Mouse (Mus musculus) kidney, adult 11 months (tissue): Measurements from ENCODE around the gene Tmod1.
A peak's percentile ranks its signal among the peaks of the same experiment; 100 is the strongest.

Experiments
- DNase-seq: peaks from one replicate; pipeline ENCODE4 v3.0.0; 2022

Tmod1 gene

DNA sequence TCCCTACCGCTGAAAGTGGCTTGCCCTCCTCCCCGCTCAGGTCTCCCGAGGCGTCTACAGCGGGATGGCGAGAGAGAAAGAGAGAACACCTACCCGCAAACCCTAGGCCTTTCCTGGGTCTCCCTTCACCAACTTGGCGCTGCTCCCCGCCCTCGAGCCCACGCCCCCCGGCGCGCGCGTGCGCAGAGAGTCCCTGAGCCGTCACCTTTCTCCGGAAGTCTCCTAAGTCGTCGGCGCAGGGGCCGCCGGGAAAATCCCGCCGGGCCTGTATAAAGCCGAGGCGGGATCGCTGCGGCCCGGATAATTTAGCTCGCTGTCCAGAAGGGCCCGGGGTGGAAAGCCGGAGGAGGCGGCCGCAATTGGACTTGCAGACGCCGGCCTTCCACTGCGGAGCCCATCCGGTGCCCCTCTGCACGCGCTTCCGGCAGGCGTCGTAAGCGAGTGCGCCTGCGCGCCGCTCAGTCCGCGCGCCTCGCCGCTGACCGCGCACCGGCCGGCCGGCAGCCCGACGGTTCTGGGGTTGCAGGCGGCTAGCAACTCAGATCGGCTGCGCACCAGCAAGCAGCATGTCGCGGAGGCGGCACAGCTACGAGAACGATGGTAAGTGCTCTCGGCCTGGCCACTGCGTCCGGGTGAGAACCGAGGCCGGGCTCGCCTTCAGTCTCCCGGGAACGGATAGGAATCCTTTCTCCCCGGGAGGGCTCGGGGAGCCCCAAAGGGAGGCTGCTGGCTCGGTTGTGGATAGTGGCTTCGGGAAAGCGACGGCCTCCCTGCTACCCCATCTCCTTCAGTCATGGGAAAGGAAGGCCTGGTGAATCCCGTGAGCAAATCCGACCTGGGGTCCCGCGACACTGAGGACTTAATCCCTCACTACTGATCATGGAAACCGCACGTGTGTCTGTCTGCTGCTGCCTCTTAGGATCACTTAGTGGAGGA lies 99.8 kb downstream of the Tmod1 start, which contains the start of the genes Ncbp1 and Tstd2:
Gene Ncbp1, plus strand, starts transcription at position 327 of the 936 bp plus-strand sequence.
Gene Tstd2, minus strand, starts transcription at position 408 of the 936 bp plus-strand sequence.
- DNase-seq: peak; percentile 91

- DNase-seq: no peak
Observed at GRCm38 (mm10) chr4:46144323-46144722, 105.6 kb downstream of the Tmod1 start.

- no peak for DNase-seq
Observed at GRCm38 (mm10) chr4:46146881-46147280, 108.1 kb downstream of the Tmod1 start.

DNA sequence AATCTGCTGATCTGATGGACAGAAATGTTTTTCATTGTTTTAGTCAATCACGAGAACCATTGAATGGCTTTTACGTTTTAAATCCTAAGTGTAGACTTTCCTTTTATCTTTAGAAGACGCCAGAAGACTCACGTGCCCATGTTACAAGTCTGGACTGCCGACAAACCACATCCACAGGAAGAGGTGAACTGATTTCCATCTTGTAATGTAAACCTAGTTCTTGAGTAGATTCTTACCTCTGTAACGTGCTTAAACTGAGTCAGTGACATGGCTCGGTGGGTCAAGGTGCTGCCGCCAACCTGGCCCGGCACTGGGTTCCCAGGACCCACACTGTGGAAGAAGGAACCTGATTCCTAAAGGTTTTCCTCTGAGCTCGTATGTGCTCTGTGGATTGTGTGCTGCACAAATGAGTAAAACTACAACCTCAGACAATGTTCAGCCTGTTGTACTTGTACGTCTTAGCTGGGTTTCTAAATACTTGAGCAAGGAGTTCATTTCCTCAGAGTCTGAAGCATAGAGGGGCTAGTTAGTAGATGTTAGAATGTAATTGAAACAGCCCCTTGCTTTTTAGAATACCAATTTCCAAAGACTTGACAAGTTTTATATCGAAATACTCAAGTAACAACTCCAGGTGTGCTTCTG lies 113.3 kb downstream of the Tmod1 start:
- no peak for DNase-seq

DNA sequence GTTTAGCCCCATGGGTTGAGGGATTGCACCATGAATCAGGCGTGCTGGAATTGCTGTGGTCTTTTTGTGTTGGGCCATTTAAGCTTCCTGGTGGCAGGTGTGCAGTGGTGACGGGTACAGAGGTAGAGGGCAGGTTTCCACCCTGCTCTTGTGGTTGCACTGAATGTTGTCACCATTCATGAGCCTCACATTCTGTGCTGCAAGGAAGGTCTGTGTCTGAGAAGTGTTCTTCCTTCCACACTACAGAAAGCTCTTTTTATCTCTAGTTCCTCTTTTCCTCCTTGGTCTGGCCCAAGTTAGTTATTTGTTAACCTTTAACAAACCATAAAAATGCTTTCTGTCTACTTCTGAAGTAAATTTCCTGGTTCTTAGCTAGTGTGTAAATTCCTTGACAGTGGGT lies 125.3 kb downstream of the Tmod1 start:
- no peak for DNase-seq
